Mouse (Mus musculus) hindbrain, embryonic 12.5 days (tissue): ENCODE measurements around the gene Ddb2. TPM values are rescaled to one million over a fixed set of nuclear protein-coding genes. Genes with fewer than 3 reads are reported as not detected.

Experiments
- ATAC-seq: fragments of 200-750 bp; cut with Nextera tagmentation; 2 replicates; pipeline ENCODE4 v1.8.0; 2017; ENCODE audit warnings: moderate TSS enrichment; ENCODE audit not compliant: low FRiP score
- H3K27ac ChIP-seq: fragments of 300-500 bp; sonication (generic); 2 replicates; pipeline ENCODE4 v1.5.1; 2016; ENCODE audit warnings: mild to moderate bottlenecking
- H3K27me3 ChIP-seq: fragments of 300-500 bp; sonication (generic); 2 replicates; pipeline ENCODE4 v1.6.1; 2016; ENCODE audit warnings: mild to moderate bottlenecking
- H3K36me3 ChIP-seq: fragments of 300-500 bp; sonication (generic); 2 replicates; pipeline ENCODE4 v1.6.1; 2016; ENCODE audit warnings: mild to moderate bottlenecking
- H3K4me1 ChIP-seq: fragments of 300-500 bp; sonication (generic); 2 replicates; pipeline ENCODE4 v1.6.1; 2016
- H3K4me2 ChIP-seq: fragments of 300-500 bp; sonication (generic); replicated peaks from 2 replicates; pipeline ENCODE4 v1.6.1; 2016; ENCODE audit warnings: mild to moderate bottlenecking
- H3K4me3 ChIP-seq: fragments of 300-500 bp; sonication (generic); 2 replicates; pipeline ENCODE4 v1.5.1; 2016; ENCODE audit warnings: mild to moderate bottlenecking
- H3K9ac ChIP-seq: fragments of 300-500 bp; sonication (generic); 2 replicates; pipeline ENCODE4 v1.6.1; 2016; ENCODE audit warnings: mild to moderate bottlenecking, moderate library complexity
- H3K9me3 ChIP-seq: fragments of 300-500 bp; sonication (generic); replicated peaks from 2 replicates; pipeline ENCODE4 v1.6.1; 2016; ENCODE audit warnings: mild to moderate bottlenecking
- WGBS: fragments of 180-500 bp; shearing (Covaris S2); methylation state at CpG from one replicate; pipeline ENCODE4 v1.1.7; 2016; 5-methylcytosine and 5-hydroxymethylcytosine counted together
- polyA plus RNA-seq: library from polyadenylated mRNA; unstranded; fragments of >200 nt; fragmentation: Nextera tagmentation; extraction: Ambion mirVana; gene quantifications from 2 replicates; pipeline ENCODE4 v1.2.1, GENCODE M21; 2016

The Ddb2 gene
- polyA plus RNA-seq, 1 experiment from 2014 or later, result 13.4 TPM

DNA sequence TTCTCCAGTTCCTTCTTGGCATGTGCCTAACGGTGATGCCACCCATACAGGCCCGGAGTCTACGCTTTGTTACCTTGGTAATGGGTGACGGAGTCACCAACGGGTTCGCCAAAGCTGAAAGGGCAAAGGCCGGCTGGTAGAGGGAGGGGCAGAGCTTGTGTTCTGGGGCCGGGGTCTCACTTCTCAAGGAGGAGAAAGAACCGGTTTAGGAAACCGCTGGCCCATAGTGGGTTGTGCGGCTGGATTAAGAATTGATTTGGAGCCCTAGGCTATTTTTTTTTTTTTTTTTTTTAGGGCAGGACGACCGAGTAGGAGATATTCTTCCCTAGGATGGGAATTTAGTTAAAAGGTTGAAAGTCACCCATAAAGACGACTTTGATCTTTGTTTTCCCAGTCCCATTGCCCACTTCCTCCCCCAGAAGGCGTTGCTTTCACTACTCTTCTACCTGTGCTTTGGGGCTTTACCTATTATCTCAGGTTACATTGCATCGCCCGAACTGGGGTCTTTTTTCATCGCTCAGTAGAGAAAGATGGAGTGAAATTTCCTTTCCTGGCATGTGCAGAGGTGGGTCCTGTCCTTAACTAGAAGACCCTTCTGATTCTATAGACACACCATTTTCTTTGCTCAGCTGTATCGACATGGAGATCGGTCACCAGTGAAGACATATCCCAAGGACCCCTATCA, 33.7 kb downstream of the Ddb2 start:
- Histone ChIP-seq H3K36me3 (peaks cover 33% of the 10 kb centered on the region), H3K9ac (peak overlapping the region; percentile 84), H3K27me3 (no peaks in the 10 kb centered on the region), H3K27ac (peak overlapping the region; percentile 91), H3K4me2 (peak overlapping the region; percentile 70), H3K9me3 (no peaks in the 10 kb centered on the region), H3K4me3 (peak overlapping the region; percentile 75), H3K4me1 (peaks cover 20% of the 10 kb centered on the region)
- 0 out of 2 replicates have a peak, but pooled peaks have one; percentile 2 for ATAC-seq
- 15% methylated on average over 20 of the region's 20 CpGs for WGBS

GRCm38 (mm10) chr2:91202222-91202971, 34.4 kb downstream of the Ddb2 start, which contains the start of the genes Nr1h3 and Acp2:
TSS of gene Nr1h3 (minus strand) at chr2:91202834.
TSS of gene Acp2 (plus strand) at chr2:91202885.
- Histone ChIP-seq H3K36me3 (peaks cover 26% of the 10 kb centered on the region), H3K27ac (peak within 1 kb of the TSS; percentile 91), H3K9me3 (no peaks in the 10 kb centered on the region), H3K9ac (peak within 1 kb of the TSS; percentile 84), H3K4me1 (peaks cover 20% of the 10 kb centered on the region), H3K27me3 (no peaks in the 10 kb centered on the region), H3K4me3 (peak within 1 kb of the TSS; percentile 75), H3K4me2 (peak within 1 kb of the TSS; percentile 70)
- WGBS, result 4% methylated on average over 28 of the region's 28 CpGs
- peak; percentile 97 for ATAC-seq

- 88% methylated on average over 3 of the region's 3 CpGs for WGBS
- Histone ChIP-seq H3K27me3 (no peaks in the 10 kb centered on the region), H3K4me2 (no peak overlapping the region)
Observed at GRCm38 (mm10) chr2:91198888-91199287, 37.9 kb downstream of the Ddb2 start.

GRCm38 (mm10) chr2:91196577-91197001, 40.2 kb downstream of the Ddb2 start:
- Histone ChIP-seq H3K4me3 (no peak overlapping the region), H3K27me3 (peaks cover 4% of the 10 kb centered on the region; the same call in 1 of the 2 replicates), H3K4me1 (peaks cover 11% of the 10 kb centered on the region), H3K9ac (no peak overlapping the region), H3K9me3 (no peaks in the 10 kb centered on the region), H3K27ac (no peak overlapping the region), H3K36me3 (no peaks in the 10 kb centered on the region), H3K4me2 (no peak overlapping the region)
- WGBS, result 72% methylated on average over 3 of the region's 3 CpGs
- no peak for ATAC-seq

More at GRCm38 (mm10) chr2:91198888-91199287, 37.9 kb downstream of the Ddb2 start:
- no peak overlapping the region for H3K4me3 ChIP-seq
- H3K36me3 ChIP-seq, result no peaks in the 10 kb centered on the region
- no peak overlapping the region for H3K27ac ChIP-seq
- H3K9ac ChIP-seq, result no peak overlapping the region
- peaks cover 24% of the 10 kb centered on the region for H3K4me1 ChIP-seq
- no peaks in the 10 kb centered on the region for H3K9me3 ChIP-seq
- ATAC-seq, result no peak

- Histone ChIP-seq H3K4me3 (peak overlapping the region; percentile 31), H3K27ac (no peak overlapping the region), H3K9me3 (no peaks in the 10 kb centered on the region), H3K36me3 (no peaks in the 10 kb centered on the region), H3K9ac (peak overlapping the region; percentile 56), H3K4me1 (peaks cover 10% of the 10 kb centered on the region), H3K4me2 (peak overlapping the region; percentile 61), H3K27me3 (peaks cover 4% of the 10 kb centered on the region; the same call in 1 of the 2 replicates)
- under 1% methylated on average over 27 of the region's 27 CpGs for WGBS
- ATAC-seq, result peak; percentile 83
Observed at GRCm38 (mm10) chr2:91194624-91195332, 42.0 kb downstream of the Ddb2 start.

GRCm38 (mm10) chr2:91190501-91190900, 46.3 kb downstream of the Ddb2 start:
- WGBS, result 87% methylated on average over 16 of the region's 16 CpGs
- no peaks in the 10 kb centered on the region for H3K9me3 ChIP-seq
- no peak for ATAC-seq
- H3K27me3 ChIP-seq, result peaks cover 4% of the 10 kb centered on the region; the same call in 1 of the 2 replicates
- no peaks in the 10 kb centered on the region for H3K36me3 ChIP-seq
- no peak overlapping the region for H3K4me2 ChIP-seq
- H3K4me1 ChIP-seq, result peaks cover 10% of the 10 kb centered on the region
- H3K4me3 ChIP-seq, result no peak overlapping the region
- H3K9ac ChIP-seq, result no peak overlapping the region
- H3K27ac ChIP-seq, result no peak overlapping the region

- Histone ChIP-seq H3K9ac (no peak overlapping the region), H3K4me2 (no peak overlapping the region), H3K9me3 (no peaks in the 10 kb centered on the region), H3K27me3 (no peaks in the 10 kb centered on the region), H3K27ac (no peak overlapping the region), H3K4me1 (peaks cover 7% of the 10 kb centered on the region), H3K36me3 (no peaks in the 10 kb centered on the region), H3K4me3 (no peak overlapping the region)
- no peak for ATAC-seq
- 75% methylated on average over 4 of the region's 4 CpGs for WGBS
Observed at GRCm38 (mm10) chr2:91187431-91187830, 49.4 kb downstream of the Ddb2 start.

- Histone ChIP-seq H3K4me1 (peaks cover 16% of the 10 kb centered on the region), H3K27ac (no peak overlapping the region), H3K9ac (no peak overlapping the region), H3K9me3 (no peaks in the 10 kb centered on the region), H3K27me3 (no peaks in the 10 kb centered on the region), H3K4me2 (no peak overlapping the region), H3K36me3 (no peaks in the 10 kb centered on the region), H3K4me3 (no peak overlapping the region)
- no peak for ATAC-seq
- 67% methylated on average over 1 of the region's 1 CpGs for WGBS
Observed at GRCm38 (mm10) chr2:91186208-91186607, 50.6 kb downstream of the Ddb2 start.

DNA sequence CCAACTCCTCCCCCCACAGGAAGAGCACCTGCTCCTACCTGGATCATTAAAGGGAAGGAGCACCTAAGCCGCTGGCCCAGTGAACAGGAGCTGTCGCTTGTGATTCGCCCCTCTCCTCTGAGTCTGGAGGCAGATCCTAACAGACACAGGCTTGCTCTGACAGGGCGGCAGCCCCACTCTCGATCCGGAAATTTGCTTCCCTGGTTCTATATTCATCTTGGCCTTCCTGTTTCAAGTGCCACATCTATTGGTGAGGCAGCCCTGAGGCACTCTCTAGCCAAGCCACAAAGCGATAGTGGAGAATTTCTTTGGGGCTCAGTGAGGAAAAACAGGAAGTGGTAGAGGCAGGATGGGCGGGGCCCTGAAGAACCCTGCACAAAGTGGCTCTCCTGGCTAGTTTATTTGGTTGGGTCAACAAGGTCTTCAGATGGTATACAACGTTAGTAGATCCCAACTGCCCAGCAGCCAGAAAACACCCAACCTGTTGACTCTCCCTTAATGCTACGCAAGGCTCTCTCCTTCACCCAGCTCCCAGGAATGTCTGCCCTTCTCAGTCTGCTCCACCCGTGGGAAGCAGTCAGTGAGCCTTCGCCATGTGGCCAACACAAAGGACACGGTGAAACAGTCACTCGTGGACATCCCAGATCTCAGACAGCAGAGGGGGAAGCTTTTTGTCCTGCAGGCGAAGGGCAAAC, 52.9 kb downstream of the Ddb2 start, which contains the start of gene Madd:
Gene Madd (minus strand): TSS at position 127 of the 695 bp plus-strand sequence.
- peak within 1 kb of the TSS; percentile 84 for H3K4me2 ChIP-seq
- H3K9ac ChIP-seq, result peak within 1 kb of the TSS; percentile 79
- H3K27me3 ChIP-seq, result no peaks in the 10 kb centered on the region
- no peaks in the 10 kb centered on the region for H3K9me3 ChIP-seq
- WGBS, result 72% methylated on average over 15 of the region's 15 CpGs
- peaks cover 31% of the 10 kb centered on the region for H3K4me1 ChIP-seq
- ATAC-seq, result no peak
- H3K36me3 ChIP-seq, result no peaks in the 10 kb centered on the region
- H3K27ac ChIP-seq, result peak within 1 kb of the TSS; percentile 90
- H3K4me3 ChIP-seq, result peak within 1 kb of the TSS; percentile 76

DNA sequence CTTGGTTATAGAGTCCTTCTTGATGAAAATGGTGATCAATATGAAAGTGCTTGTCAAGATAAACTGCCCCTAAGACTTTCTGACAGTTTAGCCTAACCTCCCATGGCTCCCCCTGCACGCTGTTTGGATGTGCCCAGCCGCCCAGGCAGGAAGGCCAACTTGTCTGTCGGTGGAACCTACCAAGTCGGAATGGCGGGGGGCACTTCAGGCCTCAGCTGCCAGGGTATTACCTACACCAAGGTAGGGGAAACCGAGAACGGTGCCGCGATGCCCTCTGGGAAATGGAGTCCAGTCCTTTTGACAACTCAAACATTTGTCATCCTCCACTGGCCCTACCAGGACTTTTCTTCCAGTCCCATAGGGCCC, 53.7 kb downstream of the Ddb2 start:
- H3K9ac ChIP-seq, result peak overlapping the region; percentile 79
- no peaks in the 10 kb centered on the region for H3K9me3 ChIP-seq
- H3K27ac ChIP-seq, result peak overlapping the region; percentile 90
- H3K36me3 ChIP-seq, result peaks cover 5% of the 10 kb centered on the region
- H3K4me3 ChIP-seq, result peak overlapping the region; percentile 76
- H3K4me1 ChIP-seq, result peaks cover 31% of the 10 kb centered on the region
- under 1% methylated on average over 9 of the region's 9 CpGs for WGBS
- ATAC-seq, result peak; percentile 97
- H3K4me2 ChIP-seq, result peak overlapping the region; percentile 84
- no peaks in the 10 kb centered on the region for H3K27me3 ChIP-seq

DNA sequence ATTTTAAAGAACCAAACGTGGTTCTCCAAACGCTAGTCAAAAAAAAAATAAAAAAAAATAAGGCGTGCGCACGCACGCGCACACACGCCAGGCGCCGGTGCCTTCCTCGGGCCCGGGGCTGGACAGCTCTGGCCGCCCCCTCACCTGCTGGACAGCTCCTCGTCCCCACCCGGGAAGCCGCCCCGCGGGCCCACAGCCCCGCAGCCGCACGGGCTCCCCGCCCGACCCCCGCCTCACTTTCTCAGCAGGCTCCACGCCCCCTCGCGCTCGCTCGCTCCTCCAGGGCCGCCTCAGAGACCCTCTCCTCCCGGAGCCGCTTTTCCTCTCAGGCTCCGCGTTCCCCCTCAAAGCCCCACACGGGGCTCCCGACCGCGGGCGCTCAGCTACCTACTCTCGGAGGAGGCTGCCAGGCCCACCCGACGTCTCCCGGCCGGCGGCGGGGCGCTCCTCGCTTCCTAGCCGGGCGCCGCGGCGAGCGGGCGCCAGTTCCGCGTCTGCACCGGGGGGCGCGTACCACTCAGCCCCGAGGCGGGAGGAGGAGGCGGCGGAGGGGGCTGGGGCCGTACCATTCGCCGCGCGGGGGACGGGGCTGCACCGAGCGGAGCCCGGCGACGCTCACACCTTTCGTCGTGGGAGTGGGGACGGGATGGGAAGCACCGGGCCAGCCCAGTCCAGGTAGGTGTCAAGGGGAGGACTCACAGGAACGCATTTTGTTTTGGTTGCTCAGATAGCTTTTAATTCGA, 54.2 kb downstream of the Ddb2 start:
- H3K4me3 ChIP-seq, result peak overlapping the region; percentile 76
- WGBS, result 1% methylated on average over 80 of the region's 81 CpGs
- H3K27me3 ChIP-seq, result no peaks in the 10 kb centered on the region
- no peaks in the 10 kb centered on the region for H3K9me3 ChIP-seq
- H3K36me3 ChIP-seq, result peaks cover 11% of the 10 kb centered on the region
- H3K9ac ChIP-seq, result peak overlapping the region; percentile 79
- H3K4me2 ChIP-seq, result peak overlapping the region; percentile 84
- peak; percentile 97 for ATAC-seq
- H3K4me1 ChIP-seq, result peaks cover 31% of the 10 kb centered on the region
- H3K27ac ChIP-seq, result peak overlapping the region; percentile 90
